Mouse (Mus musculus): ENCODE measurements at regions not wholly inside any gene's neighbourhood (a gene's known extent, or its start where the extent isn't known, plus 50 kb on each side); places are given as distances from the start of the nearest gene placed in this dataset.

DNA sequence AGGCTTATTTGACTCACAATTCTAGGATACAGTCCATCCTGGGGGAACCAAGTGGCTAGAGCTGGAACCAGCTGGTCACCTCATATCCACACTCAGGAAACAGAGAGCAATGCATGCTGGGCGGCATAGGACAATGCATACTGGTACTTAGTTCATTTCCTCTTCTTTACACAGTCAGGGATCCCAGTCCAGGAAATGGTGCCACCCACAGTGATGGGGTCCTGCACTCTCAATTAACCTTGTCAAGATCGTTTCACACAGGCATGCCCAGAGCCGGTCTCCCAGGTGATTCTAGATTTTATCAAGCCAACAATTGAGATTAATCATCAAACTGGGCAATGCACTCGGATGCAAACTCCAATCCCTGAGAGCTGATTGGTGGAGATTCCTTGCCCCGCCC, 145.7 kb upstream of the Prox1 start:
- peak in 1 of 2 experiments; percentile 3 for DNase-seq (ENCODE audit: low spot score in 2 of 2)

DNA sequence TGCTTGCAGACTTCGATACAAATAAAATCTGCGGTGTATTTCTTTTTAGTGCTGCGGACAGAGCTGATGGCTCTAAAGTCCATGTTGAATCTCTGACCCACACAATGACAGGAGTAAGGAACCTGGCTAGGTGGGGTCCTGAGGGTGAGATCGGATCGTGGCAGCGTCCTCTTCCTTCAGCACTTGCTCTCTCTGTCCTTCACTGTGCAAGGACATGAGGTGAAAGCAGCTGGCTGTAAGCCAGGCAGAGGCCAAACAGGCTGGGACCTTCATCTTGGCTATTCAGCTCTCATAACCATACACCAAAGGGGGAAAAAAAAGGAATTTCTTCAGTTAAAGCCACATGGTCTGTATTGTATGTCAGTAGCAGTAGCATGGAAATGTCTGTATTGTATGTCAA, 139.3 kb upstream of the Prox1 start:
- peak in 1 of 2 experiments; percentile 5 for DNase-seq (ENCODE audit: low spot score in 2 of 2)

DNA sequence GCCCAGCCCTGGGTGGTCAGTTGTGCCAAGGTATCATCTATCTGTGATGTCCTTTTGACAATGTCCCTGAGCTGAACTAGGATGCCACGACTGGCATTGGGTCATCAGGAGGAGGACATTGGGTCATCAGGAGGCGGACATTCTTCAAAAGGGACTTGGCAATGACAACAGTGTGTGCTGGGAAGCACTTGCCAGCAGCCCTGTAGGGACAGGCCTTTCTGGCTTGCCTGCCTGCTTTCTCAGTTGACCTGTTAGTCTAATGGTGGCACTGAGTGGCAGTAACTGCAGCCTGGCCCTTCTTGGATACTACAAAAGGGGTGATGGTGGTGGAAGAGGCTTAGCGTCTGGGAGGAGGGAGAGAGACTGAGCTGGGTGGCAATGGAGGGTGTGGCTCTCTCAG, 137.2 kb upstream of the Prox1 start:
- DNase-seq (ENCODE audit: low spot score in 2 of 2), result peak in 1 of 2 experiments; percentile 9

DNA sequence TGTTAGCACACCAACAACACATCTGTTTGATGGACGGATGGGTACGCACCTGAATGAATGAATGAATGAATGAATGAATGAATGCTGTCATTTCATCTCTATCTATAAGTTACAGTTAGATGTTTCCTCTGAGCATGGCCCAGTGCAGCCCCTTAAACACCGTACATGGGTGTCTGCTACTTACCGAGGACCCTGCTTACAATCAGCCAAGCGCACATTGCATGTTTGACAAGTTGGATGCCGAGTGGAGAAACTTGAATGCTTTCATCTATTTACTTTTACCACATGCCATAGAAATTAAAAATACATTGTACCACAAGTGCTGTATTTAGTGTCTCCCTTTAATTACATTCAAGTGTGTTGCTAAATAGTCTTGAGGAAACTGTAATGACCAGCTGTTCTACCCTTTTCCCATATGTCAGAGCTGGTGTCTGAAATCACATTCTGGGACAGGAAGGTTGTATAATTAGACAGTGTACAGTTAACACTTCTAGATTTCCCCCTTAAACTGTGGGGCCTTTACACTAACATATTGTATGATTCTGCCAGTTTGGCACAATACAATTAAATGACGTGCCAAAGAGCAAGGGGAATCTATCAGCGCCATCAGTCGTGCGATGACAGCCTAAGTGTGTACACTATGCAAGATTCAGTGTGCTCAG, 127.3 kb upstream of the Prox1 start:
- peak in 1 of 2 experiments; percentile 6 for DNase-seq (ENCODE audit: low spot score in 2 of 2)

DNA sequence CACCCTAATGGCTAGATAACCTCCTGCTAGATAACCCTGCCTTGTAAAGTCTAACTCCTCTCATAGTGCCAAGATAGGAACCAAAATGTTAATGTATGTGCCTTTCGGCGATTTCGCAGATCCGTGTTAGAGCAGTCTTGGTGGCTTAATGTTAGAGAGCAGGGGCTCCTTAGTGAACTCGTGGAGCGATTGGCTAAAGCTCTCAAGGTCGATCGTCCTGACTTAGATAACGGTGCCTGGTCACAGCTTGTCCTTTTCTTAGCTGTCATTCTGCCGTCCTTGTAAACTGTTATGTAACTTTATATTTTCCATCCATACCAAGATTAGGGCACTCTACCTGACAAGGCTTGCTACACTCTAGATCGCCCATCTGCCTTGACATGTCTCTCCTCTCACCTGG, 119.5 kb upstream of the Prox1 start:
- no peak for DNase-seq (ENCODE audit: low spot score in 2 of 2)

DNA sequence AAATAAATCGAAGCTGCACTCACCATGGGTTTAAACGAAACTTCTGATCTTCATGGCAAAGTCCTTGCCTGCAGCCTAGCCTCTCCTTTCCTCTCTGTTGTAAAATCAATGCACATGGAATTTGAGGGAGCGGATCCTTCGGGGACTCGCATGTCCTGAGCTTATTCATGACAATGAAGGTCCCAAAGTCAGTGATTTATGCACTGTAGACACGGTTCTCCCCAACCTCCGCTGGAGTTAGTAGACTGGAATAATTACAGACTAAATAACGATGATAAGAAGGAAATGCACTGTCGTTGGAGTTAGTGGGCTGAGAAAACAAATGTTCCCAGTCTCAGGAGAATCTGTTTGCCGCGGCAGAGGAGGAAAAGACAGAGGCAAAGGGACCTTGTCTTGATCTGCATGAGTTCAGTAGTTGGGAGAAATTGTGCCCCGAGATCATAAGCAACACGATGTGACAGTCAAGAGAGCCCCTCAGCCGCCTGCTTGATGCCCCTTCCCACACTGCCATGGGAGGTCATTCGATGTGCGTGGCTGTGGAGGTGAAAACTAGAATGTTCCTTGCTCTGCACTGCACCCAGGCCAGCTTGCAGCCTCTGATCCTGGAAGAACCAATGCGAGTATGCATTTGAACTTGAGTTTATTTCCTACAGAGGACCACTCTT, 116.1 kb upstream of the Prox1 start:
- peak in 1 of 2 experiments; percentile 7 for DNase-seq (ENCODE audit: low spot score in 2 of 2)

DNA sequence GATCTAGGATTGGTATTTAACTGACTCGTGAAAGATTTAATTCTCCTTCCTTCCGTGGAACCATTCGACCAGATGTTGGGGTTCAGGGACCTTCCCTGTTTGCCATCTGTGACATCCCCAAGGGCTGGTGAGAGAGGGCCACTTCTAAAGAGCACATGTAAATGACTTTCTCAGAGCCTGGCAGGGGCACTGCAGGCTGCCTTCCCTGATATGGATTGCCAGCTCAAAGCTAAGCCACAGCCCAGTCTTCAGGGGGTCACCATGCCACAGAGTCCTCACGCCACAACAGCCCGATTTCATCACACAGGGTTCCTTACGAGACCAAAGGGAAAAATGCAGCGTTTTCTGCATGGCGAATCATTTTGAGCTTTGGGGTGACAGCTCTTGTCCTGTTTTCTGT, 115.1 kb upstream of the Prox1 start:
- DNase-seq (ENCODE audit: low spot score in 2 of 2), result no peak

DNA sequence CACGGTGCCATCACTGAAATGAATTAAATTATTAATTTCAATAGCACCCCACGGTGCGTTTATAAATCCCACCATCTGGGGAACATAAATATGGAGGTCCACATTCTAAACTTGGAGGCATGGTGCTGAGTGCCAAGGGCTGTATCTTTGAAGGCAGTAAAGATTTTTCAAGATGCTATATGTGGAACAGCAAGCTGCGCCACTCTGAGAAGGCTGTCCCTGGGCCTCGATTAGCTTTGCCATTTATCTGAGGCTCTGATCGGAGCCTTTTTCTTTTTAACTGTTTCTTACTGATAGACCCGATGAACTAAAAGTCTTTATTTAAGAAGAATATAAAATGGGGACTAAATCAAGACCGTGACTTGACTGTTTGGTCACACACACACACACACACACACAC, 114.5 kb upstream of the Prox1 start:
- no peak for DNase-seq (ENCODE audit: low spot score in 2 of 2)

DNA sequence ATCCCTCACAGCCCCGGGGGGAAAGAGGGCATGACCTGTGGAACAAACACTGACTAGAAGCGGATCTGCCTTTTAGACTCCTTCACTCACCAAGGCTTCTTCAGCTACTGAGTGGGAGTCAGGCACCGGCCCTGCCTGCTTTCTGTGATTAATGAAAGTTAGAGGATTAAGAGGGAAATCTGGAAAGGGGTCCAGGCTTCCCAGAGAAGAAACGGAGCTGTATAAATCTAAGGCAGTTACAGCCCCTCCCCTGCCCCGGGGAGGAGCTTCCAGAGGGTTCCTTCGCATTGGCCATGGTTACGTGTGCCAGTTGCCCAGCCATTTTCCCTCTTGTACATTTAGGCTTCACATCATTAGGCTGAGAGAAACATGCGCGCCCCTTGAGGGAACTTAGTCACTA, 113.6 kb upstream of the Prox1 start:
- DNase-seq (ENCODE audit: low spot score in 2 of 2), result no peak

DNA sequence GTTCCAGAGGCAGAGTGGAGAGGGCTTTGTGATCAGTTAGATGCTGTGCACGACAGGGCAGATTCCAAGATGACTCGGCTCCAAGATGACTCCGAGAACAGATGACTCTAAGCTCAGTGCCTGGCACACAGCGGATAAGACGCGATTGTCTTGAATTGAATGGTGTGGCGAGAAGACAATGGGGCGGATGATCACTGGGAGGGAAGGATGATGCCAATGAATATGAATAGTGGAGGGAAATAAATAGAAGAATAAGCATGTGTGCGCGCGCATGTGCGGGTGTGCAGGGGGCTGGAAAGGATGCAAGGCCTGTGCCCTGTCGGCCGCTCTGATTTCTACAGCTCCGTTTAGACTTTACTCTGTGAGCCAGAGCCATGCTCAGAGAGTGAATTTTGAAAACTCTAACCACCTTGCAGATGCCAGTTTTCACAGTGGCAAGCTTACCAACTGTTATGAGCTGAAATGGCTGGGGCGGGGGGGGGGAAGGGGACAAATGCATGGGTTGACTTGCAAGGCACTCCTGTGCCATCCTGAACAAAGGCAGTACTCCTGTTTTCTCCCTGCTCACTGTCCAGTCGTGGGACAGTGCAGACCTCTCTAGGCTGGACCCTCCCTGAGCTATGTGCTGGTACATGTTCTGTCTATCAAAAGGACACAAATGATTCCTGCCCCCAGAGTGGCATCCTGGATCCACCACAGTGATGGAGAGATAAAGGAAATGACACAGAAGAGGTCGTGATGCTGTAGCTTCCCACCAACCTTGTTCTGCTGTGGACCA, 109.8 kb upstream of the Prox1 start:
- DNase-seq (ENCODE audit: low spot score in 2 of 2), result peak in 1 of 2 experiments; percentile 25

DNA sequence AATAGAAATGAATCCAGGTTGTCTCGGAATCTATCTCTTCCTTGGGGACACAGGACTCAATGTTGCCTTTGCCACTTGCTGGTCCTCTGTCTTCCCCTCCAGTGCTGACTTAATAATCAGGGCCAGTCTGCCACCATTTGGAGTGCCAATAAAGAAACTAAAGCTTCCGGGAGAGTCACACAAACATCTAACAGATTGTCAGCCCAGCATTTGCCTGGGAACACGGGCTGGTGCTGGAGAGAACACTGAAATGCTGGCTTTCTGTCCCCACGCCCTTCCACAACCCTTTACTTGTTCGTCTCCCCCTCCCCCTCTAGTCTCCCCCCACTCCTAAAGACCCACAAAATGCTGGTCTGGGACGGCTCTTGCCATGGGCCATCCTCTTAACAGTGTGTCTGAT, 104.4 kb upstream of the Prox1 start:
- DNase-seq (ENCODE audit: low spot score in 2 of 2), result peak; percentile 28 to 39

DNA sequence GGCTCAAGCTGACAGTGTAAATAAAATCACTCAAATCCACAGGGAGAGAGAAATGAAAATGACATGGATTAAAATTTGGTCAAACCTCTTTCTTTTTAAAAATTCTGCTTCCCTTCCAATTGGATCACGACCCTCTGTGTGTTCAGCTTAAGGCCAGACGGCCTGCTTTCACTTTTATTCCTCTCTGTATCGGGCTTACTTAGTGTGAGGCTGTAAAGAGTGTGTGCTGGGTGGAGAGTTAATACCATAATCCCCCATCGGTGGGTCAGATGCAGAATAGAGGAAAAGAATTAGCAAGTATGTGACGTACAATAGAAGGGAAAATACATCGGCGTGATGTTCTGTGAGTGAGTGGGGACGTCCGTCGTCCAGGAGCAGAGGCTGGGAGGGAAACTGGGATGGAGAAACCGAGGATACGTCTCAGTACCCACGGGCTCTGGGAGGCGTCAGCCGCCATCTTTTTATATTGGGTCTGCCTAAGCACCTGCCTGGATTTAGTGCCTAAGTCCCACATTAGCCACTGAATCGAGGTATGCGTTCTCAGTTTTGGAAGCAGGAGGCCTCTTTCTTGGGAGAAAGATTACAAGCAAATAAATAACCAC, 100.4 kb upstream of the Prox1 start:
- DNase-seq (ENCODE audit: low spot score in 2 of 2), result no peak

DNA sequence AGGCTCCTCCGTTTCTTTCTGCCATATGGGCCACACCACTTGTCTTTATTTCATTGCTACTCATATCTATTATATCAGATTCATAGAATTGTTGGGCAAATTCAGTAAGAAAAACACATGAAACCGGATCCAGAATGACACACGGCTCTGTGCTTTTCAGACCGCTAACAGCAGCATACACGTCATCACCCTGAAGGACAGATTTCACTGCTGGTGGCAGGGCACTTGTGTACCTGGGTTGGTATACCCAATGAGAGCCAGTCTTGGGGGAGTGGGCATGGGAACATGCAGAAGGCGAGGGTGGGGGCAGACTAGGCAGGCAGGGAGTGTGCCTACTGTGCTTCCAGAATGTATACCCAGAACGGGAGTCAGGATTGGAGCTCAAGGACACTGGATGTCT, 98.7 kb upstream of the Prox1 start:
- DNase-seq (ENCODE audit: low spot score in 2 of 2), result no peak

DNA sequence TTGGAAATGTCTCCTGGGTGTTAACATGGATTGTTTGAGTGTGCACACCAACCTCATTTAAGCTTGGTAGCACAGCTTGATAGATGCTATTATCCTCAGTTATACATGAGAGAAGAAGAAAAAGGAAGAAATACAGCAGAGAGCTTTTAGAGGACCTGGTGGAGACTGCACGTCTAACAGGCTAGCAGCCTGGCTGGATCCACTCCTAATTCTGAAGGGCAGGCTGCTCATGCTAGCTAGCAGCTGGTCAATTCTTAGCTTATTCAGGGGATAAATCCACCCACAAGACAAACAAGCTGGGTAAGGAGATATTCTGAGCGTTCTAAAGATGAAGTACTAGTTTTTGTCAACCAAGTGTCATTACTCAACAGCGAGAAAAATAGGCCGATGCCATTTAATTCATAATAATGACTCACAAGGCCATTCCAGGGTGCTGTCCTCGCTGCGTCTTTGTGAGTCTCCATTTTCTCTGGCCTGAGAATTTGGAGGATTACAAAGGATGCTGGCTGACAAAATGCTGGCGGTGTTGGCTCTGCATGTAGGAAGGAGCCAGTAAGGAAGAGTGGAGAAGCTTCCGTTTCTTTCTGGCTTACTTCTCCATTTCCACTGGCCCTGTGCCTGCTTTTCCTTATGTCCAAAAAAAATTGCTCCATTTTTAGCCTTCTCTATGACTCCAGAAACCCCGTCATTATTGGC, 94.7 kb upstream of the Prox1 start:
- no peak for DNase-seq (ENCODE audit: low spot score in 2 of 2)

DNA sequence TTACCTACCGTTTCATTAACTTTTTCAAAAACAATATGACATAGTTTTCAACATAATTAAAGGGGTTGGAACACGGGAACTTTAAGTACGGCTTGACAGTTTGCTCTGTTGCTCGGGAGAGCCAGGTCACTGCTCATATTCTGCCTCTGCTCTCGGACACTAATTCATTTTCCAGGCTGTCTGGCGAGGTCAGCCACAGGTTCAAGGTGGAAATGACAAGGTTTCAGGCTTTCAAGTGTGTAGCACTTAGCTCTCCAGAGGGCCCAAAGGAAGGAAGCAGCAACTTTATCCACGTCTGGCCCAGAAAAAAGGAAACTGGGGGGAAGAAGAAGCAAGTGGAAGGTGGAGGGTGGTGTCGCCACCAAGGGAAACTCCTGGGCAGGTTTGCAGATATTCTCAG, 94.0 kb upstream of the Prox1 start:
- DNase-seq (ENCODE audit: low spot score in 2 of 2), result no peak

DNA sequence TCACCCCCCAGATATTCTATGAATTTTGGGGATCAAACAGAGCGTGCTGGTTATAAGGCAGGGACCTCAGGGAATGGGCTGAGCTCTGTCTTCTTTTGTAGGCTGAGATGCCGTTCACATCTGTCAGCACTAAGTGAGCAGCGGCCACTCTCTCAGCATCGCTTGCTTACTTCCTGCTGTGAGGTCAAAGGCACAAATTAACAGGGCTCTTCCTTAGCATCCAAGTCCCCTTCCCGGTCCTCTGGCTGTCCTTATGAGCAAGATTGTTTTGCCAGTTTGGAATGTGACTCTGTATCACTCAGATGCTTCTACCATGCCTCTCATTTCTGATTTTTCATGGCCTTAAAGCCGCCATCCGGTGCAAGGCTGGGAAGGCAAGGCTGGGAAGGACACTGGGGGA, 93.1 kb upstream of the Prox1 start:
- no peak for DNase-seq (ENCODE audit: low spot score in 2 of 2)

DNA sequence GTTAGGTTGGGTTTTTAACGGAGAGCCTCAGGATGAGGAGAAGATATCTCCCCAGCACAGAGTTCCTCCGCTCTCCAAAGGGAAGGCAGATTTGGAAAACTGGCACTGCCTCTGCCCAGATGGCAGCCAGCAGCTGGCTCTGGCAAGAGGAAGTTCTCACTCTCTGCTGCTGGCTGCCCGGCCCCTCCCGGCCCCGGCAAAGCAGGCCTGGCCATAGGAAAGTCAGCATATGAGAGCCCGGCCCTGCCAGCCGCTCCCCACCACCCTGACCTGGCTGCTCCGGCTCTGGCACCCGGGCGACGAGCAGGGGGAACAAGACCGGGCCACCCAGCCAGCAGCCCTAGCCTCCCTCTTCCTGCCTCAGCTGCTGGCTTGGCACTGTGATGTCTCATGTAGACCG, 89.1 kb upstream of the Prox1 start:
- DNase-seq (ENCODE audit: low spot score in 2 of 2), result peak; percentile 50 to 58

DNA sequence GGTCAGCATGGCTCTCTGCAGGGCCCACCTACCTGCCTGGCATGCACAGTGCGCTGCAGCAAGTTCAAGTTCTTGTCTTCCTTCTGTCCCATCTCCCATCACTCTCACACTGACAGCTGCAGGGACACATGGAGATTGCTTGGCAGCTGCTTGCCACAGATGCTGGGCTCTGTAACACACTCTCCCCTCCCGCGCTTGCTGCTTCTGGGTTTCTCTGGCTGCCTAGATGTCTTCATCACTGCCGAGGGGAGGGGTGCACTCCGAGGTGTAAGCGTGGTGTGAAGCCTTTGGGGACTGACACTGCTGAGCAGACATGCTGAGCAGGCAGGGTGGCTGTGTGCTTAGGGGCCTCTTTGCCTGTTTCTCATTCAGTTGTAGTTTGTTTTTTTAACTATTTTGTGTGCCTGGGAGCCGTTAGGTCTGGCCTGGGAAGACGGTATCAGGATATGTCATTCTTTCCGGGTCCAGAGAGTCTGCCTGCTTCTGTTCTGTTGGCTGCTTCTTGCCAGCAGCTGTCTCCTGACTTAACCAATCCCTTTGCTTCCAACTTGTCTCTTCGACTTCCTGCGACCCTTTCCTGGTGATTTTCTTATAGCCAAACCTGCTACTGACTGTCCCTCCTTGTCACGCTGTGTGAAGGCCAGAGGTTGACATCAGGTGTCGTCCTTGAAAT, 80.2 kb upstream of the Prox1 start:
- DNase-seq (ENCODE audit: low spot score in 2 of 2), result peak; percentile 40 to 42

DNA sequence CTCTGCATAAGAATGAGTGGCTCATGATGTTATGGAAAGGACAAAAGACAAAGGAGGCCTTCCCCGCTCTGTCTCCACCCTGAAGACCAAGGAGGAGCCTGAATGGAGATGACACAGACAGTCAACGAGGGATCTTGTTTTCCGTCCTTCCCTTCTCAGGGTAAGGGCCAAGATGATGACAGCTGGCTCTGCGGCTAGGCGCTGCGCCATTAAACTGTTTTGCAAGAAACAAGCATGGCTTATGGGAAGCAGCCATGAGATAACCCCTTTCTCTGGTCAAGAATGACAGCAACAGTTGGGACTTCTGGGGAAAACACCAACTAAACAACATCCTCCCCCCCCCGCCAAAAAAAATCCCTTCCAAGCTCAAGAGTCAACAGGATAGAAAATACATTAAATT, 72.0 kb upstream of the Prox1 start:
- DNase-seq (ENCODE audit: low spot score in 2 of 2), result no peak

DNA sequence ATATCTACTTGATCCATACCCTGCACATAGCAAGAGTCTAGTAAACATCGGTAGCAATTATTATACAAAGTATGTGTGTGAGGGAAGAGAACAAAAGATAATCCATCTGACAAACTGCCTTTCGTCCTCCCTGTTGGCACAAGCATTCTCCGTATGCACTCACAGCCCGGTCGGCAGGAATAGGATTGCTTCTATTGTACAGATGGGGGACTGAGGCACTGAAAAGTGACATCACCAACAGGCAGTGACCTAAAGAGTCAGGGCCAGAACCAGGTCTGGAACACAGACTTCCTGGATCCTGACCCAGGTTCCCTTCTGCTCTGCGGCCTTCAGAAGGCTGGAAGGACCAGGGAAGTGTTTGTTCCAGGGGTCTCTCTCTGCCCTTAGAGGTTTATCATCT, 69.3 kb upstream of the Prox1 start:
- no peak for DNase-seq (ENCODE audit: low spot score in 2 of 2)

DNA sequence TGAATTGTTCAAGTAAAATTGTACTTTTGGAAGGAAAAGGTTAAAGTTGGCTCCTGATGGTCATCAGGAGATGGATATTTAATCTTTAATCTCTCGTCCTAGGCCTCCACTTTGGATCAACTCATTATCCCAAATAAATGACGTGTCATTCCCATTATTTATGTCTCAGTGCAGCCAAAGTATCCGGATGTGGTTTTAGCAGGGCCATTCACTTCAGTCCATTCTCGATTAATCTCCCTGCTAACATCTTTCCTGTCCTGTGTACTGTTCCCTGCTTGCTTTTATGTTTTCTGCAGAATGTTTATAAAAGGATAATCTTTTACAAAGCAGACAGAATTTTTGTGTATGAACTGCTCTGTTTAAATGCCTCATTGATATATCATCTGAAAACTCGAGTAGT, 60.4 kb upstream of the Prox1 start:
- DNase-seq (ENCODE audit: low spot score in 2 of 2), result no peak

All from layer of hippocampus, postnatal 10 days (tissue).